Mouse (Mus musculus): ENCODE measurements around the gene Pax5.

- TF ChIP-seq POLR2AphosphoS5 (IDR thresholded peaks at IDR 0.05; ENCODE audit: borderline replicate concordance, low read depth, low read length) (no peak), MAFK (IDR thresholded peaks at IDR 0.05; ENCODE audit: borderline replicate concordance, low read depth, low read length) (no peak), ETS1 (IDR thresholded peaks at IDR 0.05; ENCODE audit: low read depth, low read length) (no peak), POLR2AphosphoS2 (IDR thresholded peaks at IDR 0.05; ENCODE audit: low read length) (no peak), TBP (IDR thresholded peaks at IDR 0.05; ENCODE audit: low read depth, low read length) (no peak), CTCF (IDR thresholded peaks at IDR 0.05 in 2 of 3, conservative IDR thresholded peaks at IDR 0.05 in 1 of 3; ENCODE audit: control insufficient read depth in 1 of 3, insufficient read depth in 1 of 3, low read depth in 2 of 3, low read length in 3 of 3, poor library complexity in 1 of 3, severe bottlenecking in 1 of 3) (no peak), POLR2A (IDR thresholded peaks at IDR 0.05; ENCODE audit: control insufficient read depth in 1 of 2, insufficient read depth in 1 of 2, low read depth in 1 of 2, low read length in 2 of 2, poor library complexity in 1 of 2) (no peak), GABPA (IDR thresholded peaks at IDR 0.05; ENCODE audit: low read depth, low read length) (no peak), HCFC1 (IDR thresholded peaks at IDR 0.05; ENCODE audit: low read depth, low read length) (no peak), MEF2A (IDR thresholded peaks at IDR 0.05; ENCODE audit: extremely low read depth, insufficient replicate concordance, low read depth, low read length, poor library complexity, severe bottlenecking) (no peak), ZNF384 (IDR thresholded peaks at IDR 0.05; ENCODE audit: low read depth, low read length) (no peak), ELF1 (IDR thresholded peaks at IDR 0.05; ENCODE audit: low read depth, low read length) (no peak)
Observed at GRCm38 (mm10) chr4:44712051-44712700, 1.9 kb upstream of the Pax5 start.

Measured in MEL (cell line).